Mouse (Mus musculus) embryonic fibroblast, embryonic 13.5 days (primary cell): Measurements from ENCODE around the gene Wdr66.

Experiments
- CTCF ChIP-seq: IDR thresholded peaks from 2 replicates; pipeline ENCODE4 v1.5.1; 2011; ENCODE audit warnings: mild to moderate bottlenecking, control low read depth, low read length, moderate library complexity, borderline replicate concordance; ENCODE audit not compliant: insufficient read depth
- POLR2A ChIP-seq: IDR thresholded peaks from 2 replicates; pipeline ENCODE4 v1.6.1; 2011; ENCODE audit warnings: low read depth, mild to moderate bottlenecking, control low read depth, low read length, moderate library complexity

- no peak for TF ChIP-seq CTCF
- no peak for TF ChIP-seq POLR2A
Measured at GRCm38 (mm10) chr5:123309816-123310215, 57.9 kb downstream of the Wdr66 start.
